Mouse (Mus musculus) neural tube, embryonic 12.5 days (tissue): ENCODE data around the gene Edrf1. TPM values are rescaled to one million over a fixed set of nuclear protein-coding genes. Genes with fewer than 3 reads are reported as not detected.

Experiments used
- ATAC-seq: fragments of 200-750 bp; cut with Nextera tagmentation; 2 replicates; pipeline ENCODE4 v1.8.0; 2017; ENCODE audit warnings: low read depth, mild to moderate bottlenecking, moderate TSS enrichment, moderate library complexity; ENCODE audit not compliant: low FRiP score
- H3K27ac ChIP-seq: fragments of 300-500 bp; sonication (generic); 2 replicates; pipeline ENCODE4 v1.5.1; 2016
- H3K27me3 ChIP-seq: fragments of 300-500 bp; sonication (generic); replicated peaks from 2 replicates; pipeline ENCODE4 v1.6.1; 2016; ENCODE audit warnings: mild to moderate bottlenecking
- H3K36me3 ChIP-seq: fragments of 300-500 bp; sonication (generic); 2 replicates; pipeline ENCODE4 v1.6.1; 2016; ENCODE audit warnings: mild to moderate bottlenecking
- H3K4me1 ChIP-seq: fragments of 300-500 bp; sonication (generic); 2 replicates; pipeline ENCODE4 v1.6.1; 2016
- H3K4me2 ChIP-seq: fragments of 300-500 bp; sonication (generic); replicated peaks from 2 replicates; pipeline ENCODE4 v1.6.1; 2016; ENCODE audit warnings: mild to moderate bottlenecking
- H3K4me3 ChIP-seq: fragments of 300-500 bp; sonication (generic); 2 replicates; pipeline ENCODE4 v1.5.1; 2016
- H3K9ac ChIP-seq: fragments of 300-500 bp; sonication (generic); 2 replicates; pipeline ENCODE4 v1.6.1; 2016; ENCODE audit warnings: mild to moderate bottlenecking
- H3K9me3 ChIP-seq: fragments of 300-500 bp; sonication (generic); 2 replicates; pipeline ENCODE4 v1.6.1; 2016; ENCODE audit warnings: mild to moderate bottlenecking
- WGBS: fragments of 180-500 bp; shearing (Covaris S2); methylation state at CpG from one replicate; pipeline ENCODE4 v1.1.7; 2016; 5-methylcytosine and 5-hydroxymethylcytosine counted together
- polyA plus RNA-seq: library from polyadenylated mRNA; unstranded; fragments of >200 nt; fragmentation: Nextera tagmentation; extraction: Ambion mirVana; gene quantifications from 2 replicates; pipeline ENCODE4 v1.2.1, GENCODE M21; 2016

The Edrf1 gene
- polyA plus RNA-seq, 1 experiment from 2014 or later = 33.8 TPM

DNA sequence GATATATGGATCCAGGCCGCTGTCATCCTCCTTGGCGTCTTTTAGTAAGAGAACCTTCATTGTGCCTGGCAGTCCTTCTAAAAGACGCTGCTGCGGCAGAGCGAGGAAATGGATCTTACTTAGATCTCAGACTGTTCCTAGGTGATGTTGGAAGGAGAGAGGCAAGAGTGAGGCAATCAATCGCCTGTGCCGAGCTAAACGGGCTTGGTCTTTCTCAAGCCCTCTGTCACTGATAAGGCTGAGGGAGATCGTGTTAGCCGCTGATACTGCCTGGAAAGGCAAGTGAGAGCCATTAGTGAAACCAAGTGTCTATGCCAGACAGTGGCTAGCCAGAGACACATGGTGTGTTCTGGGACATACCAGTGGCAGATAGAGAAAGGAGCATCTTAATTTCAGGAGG lies 65.0 kb downstream of the Edrf1 start:
- ATAC-seq = no peak
- Histone ChIP-seq H3K36me3 (0 out of 2 replicates have a peak, but pooled peaks cover 8% of the 10 kb centered on the region), H3K27me3 (no peaks in the 10 kb centered on the region), H3K4me2 (no peak overlapping the region), H3K9ac (no peak overlapping the region), H3K4me3 (no peak overlapping the region), H3K4me1 (no peaks in the 10 kb centered on the region), H3K9me3 (no peaks in the 10 kb centered on the region), H3K27ac (no peak overlapping the region)
- 94% methylated on average over 10 of the region's 10 CpGs for WGBS

DNA sequence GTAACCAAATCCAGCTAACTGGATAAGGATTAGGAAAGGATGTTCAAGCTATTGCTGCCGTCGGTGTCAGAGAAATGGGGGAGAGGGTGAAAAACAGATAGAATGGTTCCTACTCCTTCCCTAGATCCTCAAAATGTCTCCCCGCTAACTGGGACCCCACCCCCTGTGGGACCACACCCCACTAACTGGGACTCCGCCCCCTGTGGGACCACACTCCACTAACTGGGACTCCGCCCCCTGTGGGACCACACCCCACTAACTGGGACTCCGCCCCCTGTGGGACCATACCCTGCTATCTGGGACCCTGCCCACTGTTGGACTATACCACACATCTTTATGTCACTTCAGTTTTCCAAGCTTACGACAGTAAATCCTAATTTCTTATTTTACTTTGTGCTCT lies 66.6 kb downstream of the Edrf1 start:
- no peaks in the 10 kb centered on the region for H3K27me3 ChIP-seq
- 94% methylated on average over 7 of the region's 7 CpGs for WGBS
- H3K4me3 ChIP-seq = no peak overlapping the region

GRCm38 (mm10) chr7:133707301-133707700 lies 70.0 kb downstream of the Edrf1 start:
- H3K4me1 ChIP-seq = peaks cover 7% of the 10 kb centered on the region
- H3K4me3 ChIP-seq = no peak overlapping the region
- H3K27me3 ChIP-seq = no peaks in the 10 kb centered on the region
- no peaks in the 10 kb centered on the region for H3K9me3 ChIP-seq
- no peak overlapping the region for H3K27ac ChIP-seq
- no peak overlapping the region for H3K9ac ChIP-seq
- H3K36me3 ChIP-seq = peaks cover 3% of the 10 kb centered on the region
- no peak for ATAC-seq
- WGBS = 95% methylated on average over 2 of the region's 2 CpGs
- H3K4me2 ChIP-seq = no peak overlapping the region

More for the DNA sequence above, 66.6 kb downstream of the Edrf1 start:
- no peak for ATAC-seq
- no peaks in the 10 kb centered on the region for H3K9me3 ChIP-seq
- H3K27ac ChIP-seq = no peak overlapping the region
- no peak overlapping the region for H3K4me2 ChIP-seq
- H3K9ac ChIP-seq = no peak overlapping the region
- H3K36me3 ChIP-seq = 0 out of 2 replicates have a peak, but pooled peaks cover 7% of the 10 kb centered on the region
- no peaks in the 10 kb centered on the region for H3K4me1 ChIP-seq

- Histone ChIP-seq H3K27ac (no peak overlapping the region), H3K4me3 (no peak overlapping the region), H3K9ac (no peak overlapping the region), H3K9me3 (no peaks in the 10 kb centered on the region), H3K36me3 (peaks cover 81% of the 10 kb centered on the region), H3K4me1 (no peaks in the 10 kb centered on the region), H3K27me3 (no peaks in the 10 kb centered on the region), H3K4me2 (no peak overlapping the region)
- WGBS = 95% methylated on average over 4 of the region's 4 CpGs
- no peak for ATAC-seq
These were observed 78.0 kb downstream of the Edrf1 start for GRCm38 (mm10) chr7:133715387-133715786.

DNA sequence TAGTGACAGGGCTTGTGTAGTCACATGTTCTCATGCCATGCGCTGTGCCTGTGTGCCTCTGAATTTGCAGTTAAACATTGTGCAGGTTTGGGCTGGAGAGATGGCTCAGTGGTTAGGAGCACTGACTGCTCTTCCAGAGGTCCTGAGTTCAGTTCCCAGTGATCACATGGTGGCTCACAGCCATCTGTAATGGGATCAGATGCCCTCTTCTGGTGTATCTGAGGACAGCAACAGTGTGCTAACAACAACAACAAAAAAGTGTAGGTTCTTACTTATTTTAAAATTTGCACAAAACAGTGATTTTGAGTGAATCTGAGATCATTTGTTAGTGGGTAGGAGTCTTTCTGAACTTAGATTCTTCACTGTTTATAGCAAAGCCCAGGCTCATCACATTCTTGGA lies 81.2 kb downstream of the Edrf1 start:
- Histone ChIP-seq H3K4me3 (no peak overlapping the region), H3K27me3 (no peaks in the 10 kb centered on the region), H3K4me2 (no peak overlapping the region), H3K4me1 (no peaks in the 10 kb centered on the region), H3K9ac (no peak overlapping the region), H3K27ac (no peak overlapping the region), H3K36me3 (peaks cover 99% of the 10 kb centered on the region), H3K9me3 (no peaks in the 10 kb centered on the region)
- WGBS = 95% methylated on average over 1 of the region's 1 CpGs
- no peak for ATAC-seq

DNA sequence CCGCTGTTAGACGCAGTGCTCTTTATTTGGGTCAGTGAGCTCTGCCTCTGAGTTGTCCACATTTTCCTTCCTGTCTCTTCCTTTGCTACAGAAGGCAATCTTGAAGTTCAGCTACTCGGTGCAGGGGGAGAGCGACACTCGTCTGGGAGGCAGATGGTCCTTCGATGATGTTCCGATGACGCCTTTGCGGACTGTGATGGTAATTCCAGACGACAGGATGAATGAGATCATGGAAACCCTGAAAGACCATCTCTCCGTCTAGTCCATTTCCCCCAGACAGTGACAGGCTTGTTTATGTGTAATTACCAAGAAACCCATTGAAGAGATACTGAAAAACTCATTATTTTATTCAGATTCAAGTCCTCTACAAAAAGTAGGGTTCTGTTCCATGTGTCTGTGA lies 83.3 kb downstream of the Edrf1 start:
- WGBS = 80% methylated on average over 11 of the region's 11 CpGs

More for the DNA sequence above, 83.3 kb downstream of the Edrf1 start:
- no peak for ATAC-seq
- peaks cover 93% of the 10 kb centered on the region for H3K36me3 ChIP-seq
- no peaks in the 10 kb centered on the region for H3K9me3 ChIP-seq
- H3K4me1 ChIP-seq = no peaks in the 10 kb centered on the region
- H3K27ac ChIP-seq = no peak overlapping the region
- H3K9ac ChIP-seq = no peak overlapping the region
- H3K27me3 ChIP-seq = no peaks in the 10 kb centered on the region
- no peak overlapping the region for H3K4me3 ChIP-seq
- H3K4me2 ChIP-seq = no peak overlapping the region

Other genes with a start within 250 kb of the Edrf1 start
- not detected in 2 replicates for gene Tex36, start 35.4 kb upstream of the Edrf1 start, polyA plus RNA-seq
- gene Mmp21, start 42.5 kb downstream of the Edrf1 start, polyA plus RNA-seq = 0.18 TPM in 1 of 2 replicates, not detected in the other
- gene Bccip, start 71.8 kb downstream of the Edrf1 start, polyA plus RNA-seq = 128 and 134 TPM in 2 replicates
- 40.8 and 44.3 TPM in 2 replicates for gene Uros, start 72.5 kb downstream of the Edrf1 start, polyA plus RNA-seq
- 1.1 and 1.5 TPM in 2 replicates for gene Fank1, start 139.3 kb downstream of the Edrf1 start, polyA plus RNA-seq
- gene Dhx32, start 145.2 kb downstream of the Edrf1 start, polyA plus RNA-seq = 34.4 and 36.8 TPM in 2 replicates